Mouse (Mus musculus) CH12F3 (cell line): ENCODE results near the gene Cblc.
"Not testable (repeated sequence)": the region's sequence is repeated elsewhere in the genome, so short reads cannot be mapped to it uniquely, and the experiment has no call there.

ENCODE experiments used
- in situ Hi-C: fragments of 300-500 bp; cut with MboI; formaldehyde crosslinking; loops from 2 replicates; pipeline ENCODE4 v1.14.3; 2020; ENCODE audit warnings: low sequenced_read_pairs

Cblc gene

DNA sequence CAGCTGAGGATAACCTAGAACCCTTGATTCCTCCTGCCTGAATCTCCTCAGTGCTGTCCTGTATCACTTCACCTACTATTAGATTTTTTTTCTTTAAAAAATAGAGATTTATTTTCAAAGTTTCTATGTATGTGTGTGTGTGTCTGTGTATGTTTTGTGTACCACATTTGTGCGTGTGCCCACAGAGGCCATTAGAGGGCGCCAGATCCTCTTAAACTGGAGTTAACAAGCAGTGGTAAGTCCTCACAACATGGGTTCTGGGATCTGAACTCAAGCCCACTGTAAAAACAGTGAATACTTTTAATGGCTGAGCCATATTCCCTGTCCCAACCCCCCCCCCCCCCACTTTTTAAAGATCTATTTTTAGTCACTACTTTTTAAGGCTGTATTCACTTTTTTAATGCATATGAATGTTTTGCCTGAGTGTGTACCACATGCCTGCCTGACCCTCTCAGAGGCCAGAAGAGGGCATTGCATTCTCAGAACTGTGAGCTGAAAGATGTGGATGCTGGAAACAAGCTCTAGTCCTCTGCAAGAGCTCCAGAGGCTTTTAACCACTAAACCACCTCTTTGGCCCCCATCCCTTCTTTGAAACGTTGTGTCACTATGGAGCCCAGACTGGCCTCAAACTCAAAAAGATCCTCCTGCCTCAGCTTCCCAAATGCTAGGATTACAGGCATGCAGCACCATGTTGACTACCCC lies 23.9 kb upstream of the Cblc start:
- in situ Hi-C loops: no loop called here

DNA sequence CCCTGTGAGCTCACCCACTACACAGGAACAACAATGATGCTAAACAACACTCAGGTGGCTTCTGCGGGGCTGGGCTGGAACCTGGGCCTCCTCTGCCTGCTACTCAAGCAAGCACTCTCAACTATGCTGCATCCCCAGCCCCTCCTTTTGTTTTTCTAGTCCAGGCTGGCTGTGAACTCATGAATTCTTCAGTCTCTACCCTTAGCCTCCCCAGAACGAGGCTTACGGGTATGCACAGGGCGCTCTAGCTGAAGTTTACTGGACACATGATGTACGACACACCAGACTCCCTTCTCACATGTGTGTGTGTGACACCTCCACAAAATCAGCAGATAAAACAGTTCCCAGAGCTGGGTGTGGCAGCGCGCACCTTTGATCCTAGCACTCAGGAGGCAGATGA lies 22.3 kb upstream of the Cblc start:
- in situ Hi-C loops: no loop called here

DNA sequence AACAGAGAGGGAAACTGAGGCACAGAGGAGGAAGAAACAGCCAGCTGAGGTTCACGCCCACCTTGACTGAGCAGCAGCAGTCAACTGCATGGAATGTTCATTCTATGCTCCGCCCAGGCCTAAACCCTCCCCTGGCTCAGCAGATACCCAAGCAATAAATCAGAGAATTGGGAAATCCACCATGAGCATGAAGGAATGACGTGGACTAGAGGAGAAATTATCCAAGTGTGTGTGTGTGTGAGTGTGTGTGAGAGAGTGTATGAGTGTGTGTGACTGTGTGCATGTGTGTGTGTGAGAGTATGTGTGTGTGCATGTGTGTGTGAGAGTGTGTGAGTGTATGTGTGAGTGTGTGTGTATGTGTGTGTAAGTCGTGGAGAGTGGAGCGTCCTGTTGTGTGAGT lies 21.8 kb upstream of the Cblc start:
- in situ Hi-C loops: no loop called here

GRCm38 (mm10) chr7:19817382-19818105 lies 20.9 kb upstream of the Cblc start:
- in situ Hi-C loops: no loop called here

GRCm38 (mm10) chr7:19816224-19816771 lies 19.7 kb upstream of the Cblc start:
- in situ Hi-C loops: no loop called here

DNA sequence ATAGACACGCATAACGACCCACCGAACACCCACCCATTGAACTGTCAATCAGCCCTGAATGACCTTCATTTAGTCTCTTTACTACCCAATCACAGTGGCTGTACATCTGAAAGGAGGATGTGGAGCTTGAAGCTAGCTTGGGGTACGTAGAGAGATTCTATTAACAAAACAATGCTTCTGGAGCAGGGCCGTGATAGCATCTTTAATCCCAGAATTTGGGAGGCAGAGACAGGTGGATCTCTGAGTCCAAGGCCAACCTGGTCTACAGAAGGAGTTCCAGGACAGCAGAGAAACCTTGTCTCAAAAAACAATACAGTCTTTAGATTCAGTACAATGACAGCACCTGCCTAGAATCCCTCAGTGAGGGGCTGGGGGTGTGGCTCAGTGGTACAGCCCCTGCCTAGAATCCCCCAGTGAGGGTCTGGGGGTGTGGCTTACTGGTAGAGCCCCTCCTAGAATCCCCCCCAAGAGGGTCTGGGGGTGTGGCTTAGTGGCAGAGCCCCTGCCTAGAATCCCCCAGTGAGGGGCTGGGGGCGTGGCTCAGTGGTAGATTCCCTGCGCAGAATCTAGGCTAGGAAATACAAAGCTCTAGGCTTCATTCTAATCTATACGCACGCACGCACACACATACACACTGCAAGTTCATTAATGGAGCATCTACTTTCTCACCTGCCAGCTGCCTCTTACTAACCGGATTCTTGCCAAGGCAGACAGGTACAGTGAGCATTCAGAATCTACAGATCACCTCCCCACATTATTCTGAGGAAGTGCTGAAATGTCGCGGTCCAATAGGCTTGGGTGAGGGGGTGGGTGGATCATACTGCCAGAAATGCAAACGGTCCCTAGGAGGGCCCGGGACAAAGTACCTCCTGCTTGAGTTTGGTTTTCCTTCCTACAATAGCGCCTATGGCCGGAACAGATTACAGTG lies 19.0 kb upstream of the Cblc start:
- in situ Hi-C loops: no loop called here

- in situ Hi-C loops: no loop called here
Observed at GRCm38 (mm10) chr7:19813579-19814122, 17.0 kb upstream of the Cblc start.

GRCm38 (mm10) chr7:19813161-19813560 lies 16.6 kb upstream of the Cblc start:
- in situ Hi-C loops: no loop called here

DNA sequence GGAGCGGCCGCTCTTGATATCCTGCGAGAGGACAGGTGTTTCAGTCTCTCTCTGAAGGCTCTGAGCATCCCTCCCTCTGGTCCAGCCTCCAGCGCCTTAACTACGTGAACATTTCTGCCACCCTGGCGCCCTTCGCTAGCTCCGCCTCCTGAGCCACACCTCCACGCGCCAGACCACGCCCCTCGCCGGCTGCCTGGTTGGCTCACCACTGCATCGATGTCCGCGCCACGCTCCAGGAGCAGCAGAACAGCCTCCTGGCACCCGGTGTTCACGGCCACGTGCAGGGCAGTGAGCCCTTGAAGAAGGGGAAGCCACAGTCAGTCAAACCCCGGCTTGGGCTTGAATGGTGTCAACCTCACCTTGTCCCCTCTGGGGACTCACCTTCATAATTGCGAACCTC lies 14.5 kb upstream of the Cblc start:
- in situ Hi-C loops: no loop called here

DNA sequence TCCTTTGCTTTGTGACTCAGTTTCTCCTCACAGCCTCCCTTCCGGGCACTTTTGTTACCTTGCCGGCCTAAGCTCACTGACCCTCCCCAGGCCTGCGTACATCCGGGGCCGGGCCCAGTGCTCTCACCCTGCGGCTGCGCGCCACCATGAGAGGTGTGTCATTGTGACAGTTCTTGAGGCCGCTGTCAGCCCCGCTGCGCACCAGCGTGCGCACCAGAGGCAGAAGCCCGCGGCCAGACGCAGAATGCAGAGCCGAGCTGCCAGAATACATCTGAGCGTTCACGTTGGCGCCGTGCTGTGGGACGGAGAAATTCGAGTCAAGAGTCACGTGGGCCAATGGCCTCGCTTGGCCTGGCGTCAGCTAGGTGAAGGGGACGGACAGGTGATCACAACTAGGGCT lies 12.8 kb upstream of the Cblc start:
- in situ Hi-C loops: no loop called here

DNA sequence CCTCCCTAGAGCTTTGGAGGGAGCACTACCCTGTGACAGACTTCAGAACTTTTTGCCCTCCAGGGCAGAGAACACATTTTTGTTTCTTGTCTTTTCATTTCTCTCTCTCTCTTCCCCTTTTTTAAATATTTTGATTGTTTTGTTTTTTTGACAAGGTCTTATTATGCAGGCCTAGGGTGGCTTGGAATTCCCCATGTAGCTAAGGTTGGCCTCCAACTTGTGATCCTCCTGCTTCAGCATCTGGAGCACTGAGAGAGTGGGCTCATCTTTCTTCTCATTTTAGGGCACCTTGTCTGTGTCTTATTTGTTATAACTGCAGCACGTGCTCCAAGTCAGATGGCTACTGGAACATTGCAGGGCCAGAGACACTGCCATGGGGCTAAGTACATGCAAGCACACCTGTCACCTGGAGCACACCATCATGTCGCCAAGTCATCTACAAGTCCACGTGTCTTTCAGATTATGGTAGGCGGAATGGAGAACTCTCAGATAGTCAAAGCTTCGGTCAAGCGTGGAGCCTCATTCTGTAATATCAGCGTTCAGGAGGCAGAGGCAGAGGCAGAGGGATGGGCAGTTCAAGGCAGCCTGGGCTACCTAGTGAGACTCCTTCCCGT lies 9.9 kb upstream of the Cblc start:
- in situ Hi-C loops: no loop called here

GRCm38 (mm10) chr7:19802995-19803394 lies 6.4 kb upstream of the Cblc start:
- in situ Hi-C loops: loop anchor here (5.0 kb wide), 2 partner anchors 39 to 69 kb away; no protein-coding TSS in a partner anchor

DNA sequence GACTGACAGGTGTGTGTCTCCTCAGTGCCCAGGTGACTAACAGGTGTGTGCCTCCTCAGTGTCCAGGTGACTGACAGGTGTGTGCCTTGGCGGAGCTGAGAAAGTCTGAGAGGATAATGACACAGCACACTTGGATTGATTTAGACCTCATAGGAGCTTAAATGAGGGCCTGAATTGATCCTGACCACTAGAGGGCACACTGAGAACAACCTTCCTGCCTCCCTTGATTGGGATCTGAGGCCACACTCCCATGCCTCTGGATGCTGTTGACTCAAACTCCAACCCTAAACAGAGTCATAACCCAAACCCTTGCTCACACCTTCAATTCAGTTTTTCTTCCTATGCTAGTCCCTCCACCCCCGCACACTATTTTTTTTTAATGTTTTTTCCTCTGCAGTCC lies 4.2 kb upstream of the Cblc start:
- in situ Hi-C loops: loop anchor here (5.0 kb wide), 2 partner anchors 42 to 72 kb away; no protein-coding TSS in a partner anchor

GRCm38 (mm10) chr7:19796254-19796653 lies 355 bp downstream of the Cblc start:
- in situ Hi-C loops: no loop called here

DNA sequence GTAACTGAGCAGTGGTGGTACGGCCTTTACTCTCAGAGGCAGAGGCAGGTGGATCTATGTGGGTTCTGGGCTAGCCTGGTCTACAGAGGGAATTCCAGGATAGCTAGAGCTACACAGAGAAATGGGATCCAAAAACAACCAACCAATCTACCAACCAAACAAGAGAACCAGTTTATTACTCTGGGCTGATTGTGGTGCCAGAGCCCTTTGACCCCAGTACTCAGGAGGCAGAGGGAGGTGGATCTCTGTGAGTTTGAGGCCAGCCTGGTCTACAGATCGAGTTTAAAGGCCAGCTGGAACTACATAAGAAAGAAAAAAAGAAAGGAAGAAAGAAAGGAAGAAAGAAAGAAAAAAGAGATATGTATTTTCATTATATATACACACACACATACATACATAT lies 1.4 kb downstream of the Cblc start:
- in situ Hi-C loops: no loop called here

DNA sequence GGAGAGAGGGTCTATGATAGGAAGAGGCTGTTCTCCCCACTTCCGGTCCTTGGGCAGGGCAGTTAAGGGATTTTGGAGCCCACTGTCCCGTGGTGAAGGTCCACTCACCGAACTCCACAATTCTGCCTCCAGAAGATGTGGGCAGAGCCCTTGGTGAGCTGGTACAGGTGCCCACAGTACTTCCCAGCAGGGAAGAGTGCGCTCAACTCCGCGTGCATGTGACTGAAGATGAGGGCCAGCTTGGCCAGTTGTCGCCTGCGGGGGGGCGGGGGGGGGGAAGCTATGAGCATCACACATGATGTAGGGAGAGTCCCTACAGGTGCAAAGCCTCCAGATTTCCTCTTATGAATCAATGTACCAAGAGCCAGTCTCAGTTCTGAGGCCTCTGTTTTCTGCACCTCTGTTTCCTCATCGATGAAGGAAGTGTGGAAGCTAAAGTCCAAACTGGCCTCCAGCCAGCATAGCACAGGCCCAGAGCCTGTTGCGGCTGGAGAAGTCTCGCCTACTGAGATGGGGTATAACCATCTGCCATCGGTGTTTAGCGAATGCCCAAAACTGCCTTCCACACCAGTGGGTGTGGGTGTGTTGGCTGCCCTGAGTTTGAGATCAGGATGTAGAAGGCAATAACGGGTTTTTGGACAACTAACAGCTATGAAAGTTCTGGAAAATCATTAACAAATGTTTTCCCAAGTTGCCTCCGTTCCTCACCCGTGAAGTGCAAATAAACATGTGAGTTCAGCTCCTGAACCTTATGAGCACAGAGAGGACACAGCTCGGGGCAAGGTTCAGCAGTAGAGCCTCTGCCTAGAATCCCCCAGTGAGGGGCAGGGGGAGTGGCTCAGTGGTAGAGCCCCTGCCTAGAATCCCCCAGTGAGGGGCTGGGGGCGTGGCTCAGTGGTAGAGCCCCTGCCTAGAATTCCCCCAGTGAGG lies 3.6 kb downstream of the Cblc start:
- in situ Hi-C loops: no loop called here

DNA sequence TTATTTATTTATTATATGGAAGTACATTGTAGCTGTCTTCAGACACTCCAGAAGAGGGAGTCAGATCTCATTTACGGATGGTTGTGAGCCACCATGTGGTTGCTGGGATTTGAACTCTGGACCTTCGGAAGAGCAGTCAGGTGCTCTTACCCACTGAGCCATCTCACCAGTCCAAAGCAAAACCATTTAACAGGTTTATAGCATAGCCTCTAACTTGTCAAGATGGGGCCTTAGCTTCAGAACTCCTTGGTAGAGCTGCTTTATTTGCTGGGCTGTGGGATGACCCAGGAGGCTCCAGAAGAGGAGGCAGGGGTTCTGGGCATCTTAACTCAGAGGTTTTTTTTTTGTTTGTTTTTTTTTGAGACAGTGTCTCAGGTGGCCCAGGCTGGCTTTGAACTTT lies 5.1 kb downstream of the Cblc start:
- in situ Hi-C loops: not testable (repeated sequence)

- in situ Hi-C loops: no loop called here
Observed at GRCm38 (mm10) chr7:19789904-19790347, 6.7 kb downstream of the Cblc start.

GRCm38 (mm10) chr7:19785874-19786458 lies 10.6 kb downstream of the Cblc start:
- in situ Hi-C loops: no loop called here
